Mouse (Mus musculus): ENCODE measurements at regions not wholly inside any gene's neighbourhood (a gene's known extent, or its start where the extent isn't known, plus 50 kb on each side); places are given as distances from the start of the nearest gene placed in this dataset.

- TF ChIP-seq CTCF (IDR thresholded peaks at IDR 0.05) (no peak), EP300 (IDR thresholded peaks at IDR 0.05) (no peak)
These were observed 81.2 kb upstream of the Epcam start for GRCm38 (mm10) chr17:87554561-87554960.
